Mouse (Mus musculus) kidney, adult 8-10 months (tissue): ENCODE results near the gene Gtf3c1.

ENCODE experiments used
- DNase-seq, 2 experiments: peaks; one replicate each; pipeline ENCODE4 v3.0.0; 2022

The Gtf3c1 gene

GRCm38 (mm10) chr7:125702791-125703190 is 4.8 kb downstream of the Gtf3c1 start:
- DNase-seq, result no peak

- DNase-seq, result no peak
Observed at GRCm38 (mm10) chr7:125694056-125694455, 13.5 kb downstream of the Gtf3c1 start.

- no peak for DNase-seq
Observed at GRCm38 (mm10) chr7:125690516-125690915, 17.1 kb downstream of the Gtf3c1 start.

GRCm38 (mm10) chr7:125679936-125680335 is 27.6 kb downstream of the Gtf3c1 start:
- no peak for DNase-seq

- DNase-seq, result peak; percentile 28 to 50
Observed at GRCm38 (mm10) chr7:125678756-125679155, 28.8 kb downstream of the Gtf3c1 start.

- DNase-seq, result peak; percentile 22 to 55
Observed at GRCm38 (mm10) chr7:125674916-125675315, 32.7 kb downstream of the Gtf3c1 start.

- DNase-seq, result no peak
Observed at GRCm38 (mm10) chr7:125671396-125671795, 36.2 kb downstream of the Gtf3c1 start.

- DNase-seq, result no peak
Observed at GRCm38 (mm10) chr7:125670865-125671264, 36.7 kb downstream of the Gtf3c1 start.

- DNase-seq, result no peak
Observed at GRCm38 (mm10) chr7:125663654-125664053, 43.9 kb downstream of the Gtf3c1 start.

GRCm38 (mm10) chr7:125657511-125657910 is 50.1 kb downstream of the Gtf3c1 start:
- no peak for DNase-seq

- no peak for DNase-seq
Observed at GRCm38 (mm10) chr7:125649013-125649412, 58.6 kb downstream of the Gtf3c1 start.

- DNase-seq, result no peak
Observed at GRCm38 (mm10) chr7:125645413-125645812, 62.2 kb downstream of the Gtf3c1 start.

GRCm38 (mm10) chr7:125643880-125644279 is 63.7 kb downstream of the Gtf3c1 start:
- no peak for DNase-seq

GRCm38 (mm10) chr7:125638870-125639386 is 68.7 kb downstream of the Gtf3c1 start:
- DNase-seq, result peak in 1 of 2 experiments; percentile 59

- no peak for DNase-seq
Observed at GRCm38 (mm10) chr7:125638376-125638775, 69.2 kb downstream of the Gtf3c1 start.

GRCm38 (mm10) chr7:125637220-125638140 is 70.1 kb downstream of the Gtf3c1 start:
- no peak for DNase-seq

GRCm38 (mm10) chr7:125630989-125631388 is 76.6 kb downstream of the Gtf3c1 start:
- no peak for DNase-seq

GRCm38 (mm10) chr7:125630317-125630716 is 77.3 kb downstream of the Gtf3c1 start:
- DNase-seq, result no peak

GRCm38 (mm10) chr7:125625829-125626228 is 81.8 kb downstream of the Gtf3c1 start:
- DNase-seq, result no peak

- no peak for DNase-seq
Observed at GRCm38 (mm10) chr7:125625219-125625618, 82.4 kb downstream of the Gtf3c1 start.

- no peak for DNase-seq
Observed at GRCm38 (mm10) chr7:125622741-125623685, 84.6 kb downstream of the Gtf3c1 start.

- no peak for DNase-seq
Observed at GRCm38 (mm10) chr7:125620077-125620476, 87.5 kb downstream of the Gtf3c1 start.

GRCm38 (mm10) chr7:125618016-125618415 is 89.6 kb downstream of the Gtf3c1 start:
- DNase-seq, result no peak
